Mouse (Mus musculus): ENCODE results near the gene 2810004N23Rik. TPM values are rescaled to one million over a fixed set of nuclear protein-coding genes. Genes with fewer than 3 reads are reported as not detected.
A peak's percentile ranks its signal among the peaks of the same experiment; 100 is the strongest.
"Not testable (repeated sequence)": the region's sequence is repeated elsewhere in the genome, so short reads cannot be mapped to it uniquely, and the experiment has no call there.

2810004N23Rik gene
- total RNA-seq, 2 experiments from 2014 or later: 21.2 to 24.2 TPM

DNA sequence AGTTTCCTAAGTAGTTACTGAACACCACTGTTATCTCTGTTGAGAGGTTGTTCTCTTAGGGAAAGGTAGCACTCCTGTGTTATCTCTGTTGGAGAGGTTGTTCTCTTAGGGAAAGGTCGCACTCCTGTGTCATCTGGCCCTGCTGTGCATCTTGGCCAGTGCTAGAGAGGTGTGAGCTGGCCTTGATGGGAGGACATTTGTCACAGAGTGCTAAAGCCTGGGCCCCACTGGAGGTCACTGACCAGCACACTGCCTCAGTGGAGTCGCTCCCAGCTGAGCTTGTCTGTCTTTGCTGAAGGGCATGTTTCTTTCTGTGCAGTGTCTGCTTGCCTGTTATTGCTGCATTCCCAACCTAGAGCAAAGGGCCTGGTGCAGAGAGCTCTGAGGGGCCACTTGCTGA, 4.2 kb upstream of the 2810004N23Rik start:
- no peak for DNase-seq
- intact Hi-C loops (cut with DNase I): no loop called here

DNA sequence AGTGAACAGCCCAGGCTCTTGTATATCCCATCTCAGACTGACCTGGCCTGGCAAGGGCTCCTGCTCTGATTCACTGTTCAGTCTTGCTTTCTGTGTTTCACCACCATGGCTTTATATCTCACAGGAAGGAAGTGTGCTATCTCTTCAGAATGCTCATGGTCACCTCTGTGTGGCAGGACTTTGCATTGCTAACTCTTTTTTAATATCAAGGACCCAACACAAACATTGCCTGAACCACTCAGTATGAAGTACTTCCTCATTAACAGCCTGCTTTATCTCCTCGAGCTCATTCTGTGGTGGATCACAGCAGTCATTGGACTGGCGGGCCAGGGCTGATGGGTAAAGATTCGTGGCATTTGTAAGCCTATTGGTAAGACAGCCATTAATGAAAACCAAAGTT, 3.7 kb upstream of the 2810004N23Rik start:
- no peak for DNase-seq
- intact Hi-C loops (cut with DNase I): no loop called here

DNA sequence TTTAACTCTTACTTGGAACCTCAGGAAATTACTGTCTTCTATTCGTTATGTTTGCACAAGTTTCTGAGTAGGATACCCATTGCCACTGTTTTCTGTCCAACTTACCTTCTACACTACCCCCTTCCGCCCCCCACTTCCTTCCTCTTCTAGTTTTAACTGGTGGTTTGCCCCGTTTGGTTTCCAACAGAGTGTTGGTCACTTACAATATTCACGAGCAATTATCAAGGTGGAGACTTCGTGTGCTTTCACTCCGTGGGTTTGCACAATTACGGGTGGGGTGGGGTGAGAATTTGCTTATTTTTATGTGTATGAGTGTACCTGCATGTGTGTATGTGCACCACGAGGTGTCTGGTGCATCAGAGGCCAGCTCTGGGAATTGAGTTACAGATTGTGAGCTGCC, 809 bp upstream of the 2810004N23Rik start:
- intact Hi-C loops (cut with DNase I): no loop called here
- no peak for DNase-seq

DNA sequence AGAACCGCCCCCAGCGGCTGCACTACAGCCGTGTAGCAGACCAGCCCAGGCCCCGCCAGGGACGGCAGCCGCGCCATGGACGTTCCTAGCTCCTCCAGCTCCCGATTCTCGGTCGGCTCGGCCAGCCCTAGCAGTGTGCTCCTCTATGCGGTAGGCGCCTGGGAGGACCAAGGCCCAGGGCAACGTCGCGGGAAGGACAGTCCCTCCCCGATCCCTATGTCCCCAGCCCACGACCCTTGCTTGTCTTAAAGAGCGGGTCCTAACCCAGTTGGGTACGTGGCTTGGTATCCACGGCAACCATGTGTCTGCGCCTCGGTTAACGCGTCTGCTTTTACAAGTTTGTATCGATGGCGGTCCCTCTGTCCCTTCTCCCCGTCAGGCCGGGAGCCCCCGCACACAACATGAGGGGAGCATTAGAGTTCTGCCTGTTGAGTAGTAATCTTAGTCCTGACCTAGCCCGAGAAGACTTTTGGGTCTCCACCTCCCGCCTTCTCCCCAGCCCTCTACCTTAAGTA, 300 bp upstream of the 2810004N23Rik start:
- intact Hi-C loops (cut with DNase I): no loop called here
- DNase-seq: no peak

DNA sequence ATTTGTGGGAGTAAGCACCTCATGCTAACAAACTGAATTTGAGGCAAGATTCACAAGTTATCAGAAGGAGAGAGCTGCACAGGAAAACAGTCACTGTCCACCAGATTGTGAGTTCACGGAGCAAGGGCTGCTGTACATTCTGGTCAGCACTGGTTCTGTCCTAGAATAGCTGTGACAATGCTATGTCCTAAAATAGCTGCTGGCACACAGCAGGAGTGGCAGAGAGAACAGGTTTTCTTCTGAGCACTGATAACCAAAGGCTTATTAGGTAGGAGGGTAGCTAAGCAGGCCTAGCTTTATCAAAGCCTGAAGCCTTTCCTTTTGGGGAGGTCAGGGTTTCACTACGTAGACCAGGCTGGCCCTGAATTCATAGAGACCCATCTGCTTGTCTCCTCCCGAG, 2.7 kb downstream of the 2810004N23Rik start:
- DNase-seq: no peak
- intact Hi-C loops (cut with DNase I): no loop called here

DNA sequence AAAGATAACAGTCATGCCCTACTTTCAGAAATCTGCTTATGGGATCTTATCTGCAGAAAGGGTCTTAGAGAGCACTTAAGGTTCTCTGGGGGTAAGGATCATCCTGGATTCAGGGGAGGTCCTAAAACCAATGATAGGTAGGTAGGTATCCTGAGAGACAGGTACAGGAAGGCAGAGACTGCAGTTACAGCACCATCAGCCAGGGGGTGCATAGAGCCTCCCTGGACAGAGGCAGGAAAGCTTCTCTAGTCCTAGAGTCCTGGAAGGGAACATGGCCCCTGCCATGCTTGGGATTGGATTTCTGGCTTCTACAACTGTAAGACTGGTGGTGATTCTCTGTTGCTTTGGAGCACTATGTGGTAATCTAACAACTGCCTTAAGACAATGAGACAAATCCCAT, 3.5 kb downstream of the 2810004N23Rik start:
- no peak for DNase-seq
- intact Hi-C loops (cut with DNase I): no loop called here

DNA sequence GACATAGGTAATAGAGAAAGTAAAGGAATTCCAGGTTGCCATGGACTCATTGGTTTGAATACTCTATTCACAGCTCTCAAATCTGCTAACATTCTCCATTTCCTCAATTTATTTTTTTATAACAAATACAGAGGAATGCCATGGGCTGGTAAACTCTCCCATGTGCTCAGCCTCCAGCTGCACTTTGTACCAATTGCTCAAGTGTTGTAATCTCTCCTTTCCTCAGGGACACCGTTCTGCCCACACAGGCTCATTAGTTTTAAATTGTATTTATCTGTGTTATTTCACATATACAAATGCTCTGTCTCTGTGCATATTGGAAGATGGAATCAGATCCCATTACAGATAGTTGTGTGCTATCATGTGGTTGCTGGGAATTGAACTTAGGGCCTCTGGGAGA, 9.4 kb downstream of the 2810004N23Rik start:
- intact Hi-C loops (cut with DNase I): no loop called here
- DNase-seq: no peak

DNA sequence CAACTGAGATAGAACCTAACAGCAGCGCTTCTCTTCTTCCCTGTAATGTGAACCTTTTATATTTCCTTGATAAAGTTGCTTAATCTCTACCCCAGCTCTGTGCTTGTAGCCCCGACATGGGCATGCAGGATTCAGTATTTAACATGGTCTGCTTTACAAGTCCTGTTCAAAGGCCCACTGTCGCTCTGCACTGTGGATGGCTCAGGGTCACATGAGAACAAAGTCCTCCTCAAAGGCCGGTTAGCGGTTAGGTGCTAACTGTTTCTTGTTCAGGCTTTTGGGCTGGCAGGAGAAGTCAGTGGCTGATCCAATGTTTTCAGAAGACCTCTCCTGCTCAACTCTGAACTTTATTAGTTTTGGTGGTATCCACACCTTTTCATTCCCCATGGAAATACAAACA, 17.3 kb downstream of the 2810004N23Rik start:
- DNase-seq: no peak
- intact Hi-C loops (cut with DNase I): no loop called here

DNA sequence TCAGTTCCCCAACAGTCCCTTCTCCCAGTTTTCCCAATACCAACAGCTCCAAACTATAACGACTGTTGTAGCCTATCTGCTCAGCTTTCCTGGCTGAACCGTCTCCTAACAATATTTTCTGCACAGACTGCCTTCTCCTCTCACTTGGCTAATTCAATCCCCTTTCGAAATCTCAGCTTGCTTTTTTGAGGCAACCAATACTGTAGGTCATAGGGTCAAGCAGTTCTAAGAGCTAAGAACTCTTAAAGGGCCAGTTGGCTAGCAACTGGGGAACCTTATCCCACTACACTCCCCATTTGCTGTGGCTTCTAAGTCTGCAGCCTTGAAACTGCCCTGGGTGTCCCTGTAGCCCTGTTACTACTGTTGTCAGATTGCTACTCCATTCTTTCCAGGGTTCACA, 17.8 kb downstream of the 2810004N23Rik start:
- intact Hi-C loops (cut with DNase I): no loop called here

DNA sequence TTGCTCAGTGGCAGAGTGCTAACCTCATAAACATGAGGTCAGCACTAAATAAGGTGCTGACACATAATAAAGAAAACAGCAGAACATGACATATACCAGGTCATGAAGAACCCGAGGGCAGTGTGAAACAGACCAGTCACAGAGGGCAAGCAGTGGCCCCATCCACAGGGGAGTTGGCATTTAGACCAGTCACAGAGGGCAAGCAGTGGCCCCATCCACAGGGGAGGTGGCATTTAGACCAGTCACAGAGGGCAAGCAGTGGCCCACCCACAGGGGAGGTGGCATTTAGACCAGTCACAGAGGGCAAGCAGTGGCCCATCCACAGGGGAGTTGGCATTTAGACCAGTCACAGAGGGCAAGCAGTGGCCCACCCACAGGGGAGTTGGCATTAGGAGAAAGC, 20.0 kb downstream of the 2810004N23Rik start:
- DNase-seq; intact Hi-C loops (cut with DNase I): not testable (repeated sequence)

More for the DNA sequence above, 17.8 kb downstream of the 2810004N23Rik start:
- no peak for DNase-seq

DNA sequence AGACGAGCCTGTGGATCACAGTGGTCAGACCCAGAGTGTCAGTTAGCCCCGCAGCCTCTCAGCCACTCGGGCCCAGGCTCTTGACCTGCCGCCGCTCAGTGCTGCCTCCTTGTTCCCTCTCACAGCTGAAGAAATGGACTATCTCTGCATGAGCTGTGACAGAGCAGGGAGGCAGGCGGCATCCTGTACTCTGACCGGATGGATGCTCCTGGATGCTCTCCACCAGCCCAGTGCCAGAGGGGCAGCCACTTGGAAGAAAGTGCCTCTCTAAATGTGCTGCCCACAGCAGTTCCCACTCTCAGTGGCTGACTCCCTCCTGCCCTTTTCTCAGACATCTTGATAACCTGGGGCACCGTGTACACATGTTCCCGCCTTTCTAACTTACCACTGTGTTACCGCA, 21.1 kb downstream of the 2810004N23Rik start:
- intact Hi-C loops (cut with DNase I): no loop called here
- no peak for DNase-seq

DNA sequence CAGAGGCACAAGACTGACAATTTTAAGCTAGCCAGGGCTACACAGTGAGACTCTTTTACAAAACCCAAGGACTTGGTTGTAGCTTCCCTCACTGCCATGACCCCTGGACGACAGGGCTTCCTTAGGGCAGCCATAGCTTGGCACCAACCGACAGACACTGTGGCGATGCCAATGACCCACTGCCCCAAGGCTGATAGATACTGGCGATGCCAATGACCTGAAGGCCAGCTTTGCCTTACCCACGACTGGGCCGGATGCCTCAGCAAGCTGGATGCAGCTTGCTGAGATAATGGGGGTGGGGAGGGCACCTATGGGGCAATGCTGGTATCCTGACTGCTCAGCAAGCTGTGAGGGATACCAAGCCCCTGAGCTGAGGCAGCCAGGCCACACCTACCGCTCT, 22.0 kb downstream of the 2810004N23Rik start:
- no peak for DNase-seq
- intact Hi-C loops (cut with DNase I): no loop called here

DNA sequence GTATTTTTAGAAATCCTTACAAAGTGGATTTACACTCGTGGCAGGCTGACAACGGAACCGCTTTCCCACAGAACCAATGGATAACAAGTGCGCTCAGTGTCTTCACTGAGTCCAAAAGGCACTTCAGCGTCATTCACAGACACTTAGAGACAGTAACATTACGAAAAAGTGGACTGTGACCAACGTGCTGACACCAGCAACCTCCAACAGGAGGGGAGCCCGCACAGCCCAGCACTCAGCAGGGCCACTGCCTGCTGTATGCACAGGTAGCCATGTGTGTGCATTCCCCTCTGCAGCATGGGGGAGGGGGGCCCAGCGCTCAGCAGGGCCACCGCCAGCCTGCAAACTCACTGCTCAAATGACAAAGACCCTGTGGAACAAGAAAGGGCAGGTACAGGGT, 23.5 kb downstream of the 2810004N23Rik start:
- DNase-seq: no peak

DNA sequence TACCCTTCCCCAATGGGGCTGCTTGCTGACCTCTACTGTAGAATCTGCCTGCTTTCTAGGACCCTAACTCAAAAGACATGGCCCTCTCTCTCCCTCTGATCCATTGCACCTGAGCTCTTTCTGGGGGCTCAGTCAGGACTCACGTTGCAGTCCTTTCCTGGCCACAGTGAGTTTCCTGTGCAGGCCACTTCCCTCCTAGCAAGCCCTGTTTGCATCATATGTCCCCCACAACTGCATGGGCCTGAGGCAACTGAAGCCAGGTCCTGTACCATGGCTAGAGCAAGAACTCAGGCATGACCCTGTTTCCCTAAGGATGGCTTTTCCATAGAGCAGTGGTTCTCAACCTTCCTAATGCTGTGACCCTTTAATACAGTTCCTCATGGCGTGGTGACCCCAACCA, 25.0 kb downstream of the 2810004N23Rik start:
- intact Hi-C loops (cut with DNase I): no loop called here
- DNase-seq: no peak

More for the DNA sequence above, 23.5 kb downstream of the 2810004N23Rik start:
- intact Hi-C loops (cut with DNase I): no loop called here

DNA sequence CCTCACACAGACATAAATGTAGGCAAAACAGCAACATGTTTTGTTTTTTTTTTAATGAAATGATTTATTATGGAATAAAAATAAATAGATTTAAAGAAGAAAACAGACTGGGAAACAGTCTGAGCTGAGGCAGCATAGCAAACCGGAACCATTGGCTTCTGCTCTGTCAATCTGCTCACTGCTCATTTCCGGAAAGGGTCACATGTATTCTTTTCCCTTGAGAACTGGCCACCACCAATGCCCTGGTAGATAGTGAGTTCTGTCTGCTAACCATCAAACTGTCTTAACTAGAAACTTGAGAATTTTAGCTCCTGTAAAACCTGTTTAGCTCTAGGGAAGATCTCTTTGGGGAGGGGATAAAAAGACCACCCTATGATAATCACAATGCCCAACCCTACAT, 26.0 kb downstream of the 2810004N23Rik start:
- DNase-seq: no peak

DNA sequence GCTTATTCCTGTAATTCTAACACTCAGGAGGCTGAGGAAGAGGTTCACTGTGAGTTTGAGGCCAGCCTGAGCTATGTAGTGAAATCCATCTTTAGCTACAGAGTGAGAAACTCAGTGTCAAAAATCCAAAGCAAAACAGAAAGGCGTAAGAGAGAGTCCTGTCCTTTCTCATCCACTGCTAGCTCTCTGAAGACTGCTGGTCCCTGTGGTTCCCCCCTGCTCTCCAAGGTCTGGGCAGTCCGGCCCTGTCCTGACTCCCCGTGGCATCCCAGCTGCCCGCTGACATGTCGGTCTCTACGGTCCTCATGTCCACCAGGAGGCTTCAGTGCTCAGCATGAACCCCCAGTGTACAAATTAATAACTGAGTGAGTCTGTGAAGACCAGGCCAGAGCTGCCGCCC, 26.6 kb downstream of the 2810004N23Rik start:
- intact Hi-C loops (cut with DNase I): no loop called here
- no peak for DNase-seq

More for the DNA sequence above, 26.0 kb downstream of the 2810004N23Rik start:
- intact Hi-C loops (cut with DNase I): no loop called here

DNA sequence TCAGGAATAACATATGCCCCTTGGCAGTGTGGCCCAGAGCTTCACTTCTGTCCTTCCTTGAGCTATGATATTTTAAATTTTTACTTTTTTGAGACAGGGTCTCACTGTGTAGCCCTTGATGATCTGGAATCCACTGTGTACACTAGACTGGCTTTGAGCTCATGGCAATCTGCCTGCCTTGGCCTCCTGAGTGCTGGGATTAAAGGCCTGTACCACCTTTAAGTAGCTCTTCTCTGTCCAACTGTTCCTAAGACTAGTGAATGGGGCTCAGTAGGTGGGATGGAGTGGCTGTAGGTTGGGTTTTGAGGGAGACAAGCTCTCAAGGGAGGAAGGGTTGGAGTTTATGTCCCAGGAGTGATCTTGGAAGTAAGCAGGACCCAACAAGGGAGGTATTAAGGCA, 27.1 kb downstream of the 2810004N23Rik start:
- DNase-seq: no peak
- intact Hi-C loops (cut with DNase I): no loop called here

DNA sequence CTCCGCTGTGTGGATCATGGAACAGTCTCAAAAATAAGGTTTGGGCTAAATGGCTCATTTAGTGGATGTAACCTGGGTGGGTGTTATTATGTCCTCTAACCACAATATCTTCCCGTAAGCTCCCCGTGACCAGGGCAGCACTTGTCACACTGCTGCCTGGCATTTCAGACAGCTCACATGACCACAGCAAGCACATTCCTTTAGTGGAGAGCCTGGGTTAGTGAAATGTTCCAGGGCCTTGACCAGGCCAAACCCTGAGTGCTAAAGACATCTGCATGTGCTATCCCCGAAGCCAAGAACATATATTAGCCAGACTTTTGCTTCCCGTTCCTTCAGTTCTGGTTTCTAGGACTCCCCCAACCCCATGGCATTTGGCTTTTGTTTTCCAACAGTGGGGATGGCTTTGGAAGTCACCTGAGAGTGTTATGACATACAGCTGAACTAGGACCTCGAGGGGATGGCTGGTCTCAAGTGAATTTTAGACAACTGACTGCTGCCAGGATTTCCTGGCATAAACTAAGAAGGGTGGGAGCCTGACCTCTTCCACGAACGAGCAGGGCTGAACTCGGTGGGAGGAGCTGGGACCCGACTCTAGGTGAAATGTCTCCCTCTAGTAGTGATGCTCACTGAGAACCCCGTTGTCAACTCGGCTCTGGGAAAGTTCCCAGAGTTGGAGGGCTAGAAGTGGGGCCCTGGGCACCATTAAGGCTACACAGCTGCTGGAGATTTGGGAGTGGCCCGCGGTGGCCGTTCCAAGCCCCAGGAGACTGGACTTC, 29.3 kb downstream of the 2810004N23Rik start:
- no peak for DNase-seq
- intact Hi-C loops (cut with DNase I): no loop called here

DNA sequence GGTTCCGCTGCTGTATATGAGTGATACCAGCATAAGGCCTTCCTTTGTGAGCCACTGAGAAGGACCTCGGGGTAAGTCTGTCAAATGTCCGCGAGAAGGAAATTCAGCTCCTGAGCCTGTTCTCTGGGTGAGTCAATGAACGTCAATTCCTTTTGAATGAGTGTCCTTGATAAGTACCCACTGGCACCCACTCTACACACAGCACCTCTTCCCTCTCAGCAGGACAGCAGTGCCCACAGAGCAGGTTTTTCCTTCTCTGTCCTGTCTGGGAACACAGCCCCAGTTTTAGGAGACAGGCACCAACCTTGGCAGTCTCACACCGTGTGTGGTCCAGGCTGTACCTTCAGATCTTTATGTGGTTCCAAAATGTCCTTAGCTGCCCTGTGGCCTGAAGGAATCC, 31.0 kb downstream of the 2810004N23Rik start:
- DNase-seq: no peak
- intact Hi-C loops (cut with DNase I): no loop called here

DNA sequence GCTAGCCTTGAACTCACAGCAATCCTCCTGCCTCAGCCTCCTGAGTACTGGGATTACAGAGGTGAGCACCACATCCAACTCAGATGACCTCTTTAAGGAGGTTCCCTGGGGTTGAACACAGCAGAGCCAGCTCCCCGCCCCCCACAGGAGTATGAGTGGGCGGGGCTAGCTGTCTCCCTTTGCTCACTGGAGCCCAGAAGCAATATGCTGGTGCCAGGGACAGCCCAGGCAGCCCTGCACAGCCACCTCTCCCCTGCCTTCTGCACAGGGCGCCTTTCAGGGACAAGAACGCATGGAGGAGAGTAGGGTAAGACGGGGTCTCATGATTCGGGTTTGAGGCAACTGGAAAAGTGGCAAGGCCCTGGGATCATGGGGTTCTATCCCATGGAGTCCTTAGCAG, 31.4 kb downstream of the 2810004N23Rik start:
- intact Hi-C loops (cut with DNase I): no loop called here
- no peak for DNase-seq

DNA sequence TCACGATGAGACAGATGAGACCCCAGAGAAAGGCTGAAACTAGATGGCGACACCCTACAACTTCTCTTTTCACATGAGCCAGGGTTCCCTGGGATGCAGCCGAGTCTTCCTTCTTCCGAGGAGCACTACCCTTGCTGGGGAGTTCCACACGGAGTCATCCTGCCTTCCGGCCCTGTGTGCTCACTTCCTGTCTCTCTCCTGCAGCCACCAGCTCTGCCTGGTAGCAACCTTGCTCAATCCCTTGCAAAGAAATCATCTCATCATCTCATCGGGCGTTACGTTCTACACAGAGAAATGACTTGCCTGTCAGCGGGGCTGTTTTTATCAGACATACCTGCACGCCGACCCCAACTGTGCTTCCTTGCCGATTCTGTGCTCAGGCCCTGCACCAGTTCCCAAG, 32.9 kb downstream of the 2810004N23Rik start:
- intact Hi-C loops (cut with DNase I): no loop called here
- no peak for DNase-seq

DNA sequence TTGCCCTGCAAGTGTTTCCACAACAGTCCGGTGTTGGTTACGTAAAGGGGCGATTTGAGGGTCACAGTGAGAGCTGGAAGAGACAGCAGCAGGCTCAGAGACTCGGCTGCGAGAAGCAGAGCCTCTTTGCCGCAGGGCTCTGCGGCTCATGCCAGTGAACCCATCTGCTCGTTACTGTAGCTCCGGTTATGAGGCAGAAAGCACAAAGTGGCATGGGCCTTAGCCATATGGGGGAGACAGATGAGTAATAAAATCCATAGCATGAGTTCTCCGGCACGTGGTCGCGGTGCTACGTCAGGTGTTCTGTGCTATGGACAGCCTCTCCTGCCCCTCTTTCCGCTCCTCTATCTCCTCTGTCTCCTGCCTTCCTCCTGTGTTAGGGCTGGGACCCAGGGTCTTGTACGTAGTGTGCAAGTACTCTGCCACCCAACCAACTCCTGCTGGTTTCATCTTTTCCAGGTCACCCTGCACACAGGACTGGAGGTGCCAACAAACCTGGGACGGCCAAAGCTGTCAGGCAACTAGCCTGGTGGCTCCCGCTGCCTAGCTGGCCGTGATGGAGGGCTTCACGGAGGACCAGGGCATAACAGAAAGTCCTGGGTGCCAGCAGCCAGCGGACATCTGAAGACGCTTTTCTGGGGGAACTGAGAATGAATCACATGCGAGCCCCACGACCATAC, 34.2 kb downstream of the 2810004N23Rik start:
- peak; percentile 39 for DNase-seq
- intact Hi-C loops (cut with DNase I): no loop called here

Data from left cerebral cortex, postnatal 4 days (tissue).